Comparison of ENCODE assay signal across 11 mouse cellular contexts in the genomic region with DNA sequence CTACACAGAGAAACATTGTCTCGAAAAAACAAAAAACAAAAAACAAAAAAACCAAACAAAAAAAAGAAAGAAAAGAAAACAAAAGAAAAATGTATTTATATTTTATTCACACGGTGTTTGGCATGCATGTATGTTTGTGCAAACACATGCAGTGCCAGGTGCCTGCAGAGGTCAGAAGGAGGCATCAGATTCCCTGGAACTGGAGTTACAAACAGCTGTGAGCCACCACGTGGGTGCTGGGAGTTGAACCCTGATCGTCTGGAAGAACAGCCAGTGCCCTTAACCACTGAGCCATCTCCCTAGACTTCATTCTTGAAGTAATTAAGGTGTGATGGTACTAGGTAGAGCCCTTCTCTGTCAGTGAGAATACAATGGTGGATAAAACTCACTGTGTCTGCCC.
"Had no signal": no experiment of that assay in that cellular context is flagged by ENCODE, and none has a peak within 500 bp of the region (broad histone marks: within the 10 kb centered on the region; RNA-seq: fewer than 3 reads in every experiment).

No protein-coding gene starts in this region.

- H3K27ac ChIP-seq: intestine, embryonic 15.5 days; liver, embryonic 14.5 days; midbrain, embryonic 15.5 days; neural tube, embryonic 12.5 days; stomach, embryonic 15.5 days had no signal

- H3K9me3 ChIP-seq: intestine, embryonic 15.5 days; limb, embryonic 10.5 days; midbrain, embryonic 15.5 days; neural tube, embryonic 12.5 days; stomach, embryonic 15.5 days had no signal

- H3K36me3 ChIP-seq: intestine, embryonic 15.5 days; limb, embryonic 10.5 days; midbrain, embryonic 15.5 days; neural tube, embryonic 12.5 days; stomach, embryonic 15.5 days had no signal

- DNase-seq: lung, adult 2 months; lung, postnatal 36 days; right cerebral cortex, postnatal 14 days; thymus, adult 2 months; thymus, postnatal 25 days had no signal

- H3K9ac ChIP-seq: intestine, embryonic 15.5 days; liver, embryonic 14.5 days; midbrain, embryonic 15.5 days; neural tube, embryonic 12.5 days; stomach, embryonic 15.5 days had no signal

- H3K27me3 ChIP-seq: intestine, embryonic 15.5 days; midbrain, embryonic 15.5 days; neural tube, embryonic 12.5 days; stomach, embryonic 15.5 days had no signal

- H3K4me3 ChIP-seq: intestine, embryonic 15.5 days; limb, embryonic 10.5 days; midbrain, embryonic 15.5 days; neural tube, embryonic 12.5 days; stomach, embryonic 15.5 days had no signal

- H3K4me1 ChIP-seq: midbrain, embryonic 15.5 days had no signal
